Mouse (Mus musculus) T-cell, adult 2 months (primary cell): ENCODE data around the gene Exosc10.
A peak's percentile ranks its signal among the peaks of the same experiment; 100 is the strongest.

Source experiments
- DNase-seq: peaks from one replicate; pipeline ENCODE4 v3.0.0; 2022; ENCODE audit warnings: low spot score

Exosc10 gene

GRCm38 (mm10) chr4:148570693-148571295 is 12.6 kb downstream of the Exosc10 start:
- DNase-seq: no peak

GRCm38 (mm10) chr4:148573222-148573621 is 15.0 kb downstream of the Exosc10 start:
- no peak for DNase-seq

- no peak for DNase-seq
Observed at GRCm38 (mm10) chr4:148580765-148581164, 22.5 kb downstream of the Exosc10 start.

GRCm38 (mm10) chr4:148581422-148581821 is 23.2 kb downstream of the Exosc10 start:
- DNase-seq: no peak

- DNase-seq: no peak
Observed at GRCm38 (mm10) chr4:148583257-148583656, 25.0 kb downstream of the Exosc10 start.

GRCm38 (mm10) chr4:148586648-148587047 is 28.4 kb downstream of the Exosc10 start:
- DNase-seq: no peak

GRCm38 (mm10) chr4:148588793-148589192 is 30.6 kb downstream of the Exosc10 start:
- no peak for DNase-seq

GRCm38 (mm10) chr4:148589565-148589964 is 31.3 kb downstream of the Exosc10 start:
- DNase-seq: no peak

- DNase-seq: no peak
Observed at GRCm38 (mm10) chr4:148590421-148591170, 32.4 kb downstream of the Exosc10 start.

GRCm38 (mm10) chr4:148591171-148591630 is 33.0 kb downstream of the Exosc10 start, which contains the start of gene Srm:
Srm (plus strand) TSS chr4:148591503.
- DNase-seq: peak; percentile 94

GRCm38 (mm10) chr4:148591637-148592380 is 33.6 kb downstream of the Exosc10 start:
- DNase-seq: no peak

- no peak for DNase-seq
Observed at GRCm38 (mm10) chr4:148593996-148594395, 35.8 kb downstream of the Exosc10 start.

GRCm38 (mm10) chr4:148595916-148596315 is 37.7 kb downstream of the Exosc10 start:
- DNase-seq: no peak

GRCm38 (mm10) chr4:148596731-148597130 is 38.5 kb downstream of the Exosc10 start:
- no peak for DNase-seq

GRCm38 (mm10) chr4:148598826-148599225 is 40.6 kb downstream of the Exosc10 start:
- DNase-seq: no peak

- DNase-seq: no peak
Observed at GRCm38 (mm10) chr4:148600316-148600715, 42.1 kb downstream of the Exosc10 start.

GRCm38 (mm10) chr4:148601871-148602270 is 43.6 kb downstream of the Exosc10 start:
- no peak for DNase-seq

GRCm38 (mm10) chr4:148602357-148603120 is 44.3 kb downstream of the Exosc10 start, which contains the start of gene Masp2:
Masp2 (plus strand) TSS chr4:148602554.
- DNase-seq: no peak

- DNase-seq: no peak
Observed at GRCm38 (mm10) chr4:148603376-148604139, 45.3 kb downstream of the Exosc10 start.

GRCm38 (mm10) chr4:148604141-148604540 is 45.9 kb downstream of the Exosc10 start:
- no peak for DNase-seq

- peak; percentile 55 for DNase-seq
Observed at GRCm38 (mm10) chr4:148604541-148605165, 46.4 kb downstream of the Exosc10 start.
